Mouse (Mus musculus) bone marrow, adult 2 months (tissue): ENCODE results near the gene Acot11.

Experiments
- CTCF ChIP-seq: fragments of 200-500 bp; IDR thresholded peaks from 2 replicates; pipeline ENCODE4 v1.5.1; 2011; ENCODE audit warnings: low read length, control low read depth; ENCODE audit not compliant: control insufficient read depth, insufficient read depth
- POLR2A ChIP-seq: fragments of 200-500 bp; IDR thresholded peaks from 2 replicates; pipeline ENCODE4 v1.6.1; 2011; ENCODE audit warnings: low read depth, mild to moderate bottlenecking, control low read depth, low read length, borderline replicate concordance; ENCODE audit not compliant: control insufficient read depth

DNA sequence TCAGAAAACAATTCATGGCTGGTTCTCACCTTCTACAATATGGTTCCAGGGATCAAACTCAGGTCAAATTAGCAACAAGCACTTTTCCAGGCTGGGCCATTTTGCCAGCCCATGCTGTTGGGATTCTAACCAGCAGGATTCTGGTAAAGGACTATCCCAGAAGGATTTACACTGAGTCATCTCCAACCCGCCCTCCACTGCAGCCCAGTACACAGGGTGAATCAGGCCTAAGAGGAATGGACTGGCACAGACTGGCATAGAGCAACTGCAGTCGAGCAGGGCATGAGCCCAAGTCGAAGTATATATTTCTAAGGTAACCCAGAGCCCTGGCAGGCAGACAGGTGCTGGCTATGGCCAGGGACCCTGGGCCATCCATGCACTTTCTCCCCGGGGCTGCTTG is 12.2 kb upstream of the Acot11 start:
- TF ChIP-seq CTCF (no peak), POLR2A (no peak)
